Mouse (Mus musculus): Measurements from ENCODE around the gene Tnf. TPM values are rescaled to one million over a fixed set of nuclear protein-coding genes. Genes with fewer than 3 reads are reported as not detected.

Tnf gene
- total RNA-seq, 2 experiments from 2014 or later: 16.4 to 18.6 TPM

DNA sequence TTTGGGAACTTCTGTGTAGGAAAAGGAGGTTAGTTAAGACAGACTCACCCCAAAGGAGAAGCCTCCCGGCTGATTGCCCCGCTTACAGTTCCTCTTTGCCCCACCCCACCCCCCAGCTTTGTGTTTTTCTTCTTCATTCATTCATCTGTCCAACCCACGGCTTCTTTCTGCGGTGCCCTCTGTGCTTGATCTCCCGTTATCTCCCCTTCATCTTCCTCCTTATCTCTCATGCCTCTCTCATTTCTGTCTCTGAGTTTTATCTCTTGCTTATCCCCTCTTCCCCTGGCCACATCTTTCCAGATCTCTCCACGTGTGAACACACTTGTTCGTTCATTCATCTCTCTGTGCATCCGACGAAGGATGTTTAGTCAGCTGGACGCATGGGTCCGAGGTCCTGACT lies 679 bp downstream of the Tnf start:
- ATAC-seq (replicated peaks; ENCODE audit: poor library complexity): no peak

- peak; percentile 83 for ATAC-seq (replicated peaks; ENCODE audit: poor library complexity)
Observed at GRCm38 (mm10) chr17:35200398-35200797, 1.4 kb downstream of the Tnf start.

DNA sequence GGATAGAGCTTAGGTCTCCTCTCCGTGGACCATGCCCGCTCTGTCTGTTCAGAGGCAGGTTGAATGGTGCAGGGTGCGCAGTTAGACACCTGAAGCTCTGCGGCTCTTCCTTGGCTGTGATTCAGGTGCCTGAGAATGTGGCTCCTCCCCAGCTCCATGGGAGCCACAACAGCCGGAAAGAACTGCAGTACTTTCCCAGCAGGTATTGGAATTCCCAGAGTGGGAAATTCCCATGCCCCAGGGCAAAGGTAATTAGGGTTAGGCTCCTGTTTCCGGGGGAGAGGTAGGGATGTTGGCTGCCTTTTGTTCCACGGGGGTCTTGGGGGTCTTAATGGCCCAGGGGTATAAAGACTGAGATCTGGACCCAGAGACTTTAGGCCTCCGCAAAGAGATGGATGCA lies 2.9 kb downstream of the Tnf start:
- no peak for ATAC-seq (replicated peaks; ENCODE audit: poor library complexity)

DNA sequence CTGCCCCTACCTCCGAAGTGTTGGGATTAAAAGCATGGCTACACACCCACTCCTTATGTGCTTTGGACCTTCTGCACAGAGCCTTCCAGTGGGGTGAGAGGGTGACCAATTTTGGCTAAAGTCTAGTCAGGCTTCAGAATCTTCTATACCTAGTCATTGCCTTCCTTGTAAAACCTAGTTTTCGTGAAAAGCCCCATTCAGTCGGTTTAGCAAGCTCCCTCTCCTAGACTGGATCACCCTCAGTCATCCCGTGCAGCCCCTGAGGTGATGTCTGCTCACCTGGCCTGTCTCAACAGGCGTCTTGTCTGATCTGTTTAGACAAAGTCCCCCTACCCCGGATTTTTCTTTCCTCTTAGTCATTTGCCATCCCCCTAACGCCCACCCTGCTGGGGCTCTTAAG lies 3.8 kb downstream of the Tnf start:
- no peak for ATAC-seq (replicated peaks; ENCODE audit: poor library complexity)

DNA sequence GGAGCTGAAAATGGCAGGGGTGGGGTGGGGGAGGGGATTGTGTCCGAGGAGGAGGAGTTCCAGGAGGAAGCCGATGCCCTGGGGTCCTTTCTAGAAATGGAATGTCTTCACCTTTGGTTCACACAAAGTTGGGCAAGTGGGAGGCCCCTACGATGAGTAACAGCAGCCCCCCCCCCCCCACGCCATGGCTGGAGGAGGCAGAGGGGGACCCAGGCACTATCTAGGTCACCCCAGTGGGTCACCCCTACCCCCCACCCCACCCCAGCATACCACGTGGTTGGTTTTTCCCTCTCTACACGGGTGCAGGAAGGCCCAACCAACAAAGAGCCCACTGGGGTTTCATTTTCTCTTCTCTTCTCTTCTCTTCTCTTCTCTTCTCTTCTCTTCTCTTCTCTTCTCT lies 4.7 kb downstream of the Tnf start:
- no peak for ATAC-seq (replicated peaks; ENCODE audit: poor library complexity)

- ATAC-seq (replicated peaks; ENCODE audit: poor library complexity): no peak
Observed at GRCm38 (mm10) chr17:35196321-35196641, 5.5 kb downstream of the Tnf start.

DNA sequence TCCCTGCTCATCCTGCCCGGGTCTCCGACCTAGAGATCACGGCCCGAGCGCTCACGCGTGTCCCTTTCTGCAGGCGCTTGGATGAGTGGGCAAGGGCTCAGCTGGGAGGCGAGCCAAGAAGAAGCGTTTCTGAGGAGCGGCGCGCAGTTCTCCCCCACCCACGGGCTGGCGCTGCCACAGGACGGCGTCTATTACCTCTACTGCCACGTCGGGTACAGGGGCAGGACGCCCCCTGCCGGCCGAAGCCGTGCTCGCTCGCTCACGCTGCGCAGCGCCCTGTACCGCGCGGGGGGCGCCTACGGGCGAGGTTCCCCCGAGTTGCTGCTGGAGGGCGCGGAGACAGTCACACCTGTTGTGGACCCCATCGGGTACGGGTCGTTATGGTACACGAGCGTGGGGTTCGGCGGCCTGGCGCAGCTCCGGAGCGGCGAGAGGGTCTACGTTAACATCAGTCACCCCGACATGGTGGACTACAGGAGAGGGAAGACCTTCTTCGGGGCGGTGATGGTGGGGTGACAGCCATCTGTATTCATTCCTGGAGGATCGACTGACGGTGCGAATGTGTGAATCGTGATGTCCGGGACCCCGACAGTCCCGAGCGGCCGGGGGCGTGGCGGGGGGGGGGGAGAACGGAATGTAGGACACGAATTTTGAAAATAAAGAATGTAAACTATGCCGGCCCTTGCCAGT lies 6.0 kb downstream of the Tnf start:
- ATAC-seq (replicated peaks; ENCODE audit: poor library complexity): peak; percentile 79

DNA sequence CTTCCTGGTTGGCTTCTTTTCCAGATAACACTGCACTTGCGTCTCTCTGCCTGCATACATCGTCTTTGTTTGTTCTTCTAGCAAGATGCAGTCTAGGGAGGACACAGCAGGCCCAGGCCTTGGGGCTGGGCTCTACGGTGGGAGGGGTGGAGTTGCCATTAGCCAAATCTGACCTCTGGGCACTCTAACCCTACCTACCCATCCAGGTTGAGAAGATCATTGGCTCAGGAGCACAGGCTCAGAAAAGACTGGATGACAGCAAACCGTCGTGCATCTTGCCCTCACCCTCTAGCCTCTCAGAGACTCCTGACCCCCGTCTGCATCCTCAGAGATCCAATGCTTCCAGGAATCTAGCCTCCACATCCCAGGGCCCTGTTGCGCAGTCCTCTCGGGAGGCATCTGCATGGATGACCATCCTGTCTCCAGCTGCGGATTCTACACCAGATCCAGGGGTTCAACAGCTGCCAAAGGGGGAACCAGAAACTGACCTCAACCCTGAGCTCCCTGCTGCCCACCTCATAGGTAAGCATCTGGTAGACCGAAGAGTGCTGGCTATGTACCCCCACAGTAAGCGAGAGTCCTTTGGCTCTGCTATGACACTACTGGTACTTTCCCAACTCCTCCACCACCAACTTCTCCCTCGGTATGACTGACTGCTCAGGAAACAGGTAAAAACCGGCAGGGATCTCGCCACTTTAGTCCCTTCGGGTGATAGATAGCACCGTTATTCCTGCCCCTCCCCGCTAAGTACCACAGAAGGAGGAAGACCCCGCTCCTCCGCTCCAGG lies 6.8 kb downstream of the Tnf start:
- ATAC-seq (replicated peaks; ENCODE audit: poor library complexity): no peak

- ATAC-seq (replicated peaks; ENCODE audit: poor library complexity): no peak
Observed at GRCm38 (mm10) chr17:35193881-35194843, 7.6 kb downstream of the Tnf start, which contains the start of gene Ltb. Ltb (plus strand) TSS chr17:35194439.

DNA sequence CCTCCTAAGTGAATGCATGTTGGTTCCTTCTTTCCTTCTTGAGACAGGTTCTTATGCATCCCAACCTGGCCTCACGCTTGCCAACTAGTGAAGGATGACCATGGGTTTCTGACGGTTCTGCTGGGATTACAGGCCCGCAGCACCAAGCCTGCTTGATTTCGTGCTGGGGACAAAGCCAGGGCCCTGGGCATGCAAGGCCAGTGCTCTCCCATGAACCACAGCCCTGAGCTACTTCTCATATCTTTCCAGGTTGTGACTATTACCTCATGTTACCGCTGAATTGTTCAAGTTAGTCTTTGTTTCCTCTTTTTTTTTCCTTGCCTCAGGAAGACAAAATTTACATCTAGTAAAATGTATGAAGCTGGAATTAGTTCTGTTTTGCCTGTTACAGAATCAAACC lies 8.9 kb downstream of the Tnf start:
- peak; percentile 47 for ATAC-seq (replicated peaks; ENCODE audit: poor library complexity)

DNA sequence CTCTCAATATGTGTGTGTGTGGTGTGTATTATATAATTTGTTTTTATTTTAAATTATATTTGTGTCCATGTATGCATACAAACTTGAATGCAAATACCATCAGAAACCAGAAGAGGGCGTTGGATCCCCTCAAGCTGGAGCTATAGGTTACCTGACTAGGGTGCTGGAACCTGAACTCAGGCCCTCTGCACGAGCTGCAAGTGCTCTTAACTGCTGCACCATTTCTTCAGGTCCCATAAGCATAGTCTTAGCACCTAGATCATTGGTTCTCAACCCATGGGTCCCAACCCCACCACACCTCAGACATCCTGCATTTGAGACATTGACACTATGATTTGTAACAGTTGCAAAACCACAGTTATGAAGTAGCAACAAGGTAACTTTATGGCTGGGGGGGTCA lies 10.1 kb downstream of the Tnf start:
- no peak for ATAC-seq (replicated peaks; ENCODE audit: poor library complexity)

- ATAC-seq (replicated peaks; ENCODE audit: poor library complexity): 0 out of 2 replicates have a peak, but pooled peaks have one; percentile 3
Observed at GRCm38 (mm10) chr17:35190096-35190495, 11.7 kb downstream of the Tnf start.

GRCm38 (mm10) chr17:35189186-35189585 lies 12.6 kb downstream of the Tnf start:
- peak; percentile 33; the same call in 1 of the 2 replicates for ATAC-seq (replicated peaks; ENCODE audit: poor library complexity)

- peak; percentile 32 for ATAC-seq (replicated peaks; ENCODE audit: poor library complexity)
Observed at GRCm38 (mm10) chr17:35187959-35188610, 13.7 kb downstream of the Tnf start, which contains the start of gene Lst1. Lst1 (minus strand) TSS chr17:35188439.

- ATAC-seq (replicated peaks; ENCODE audit: poor library complexity): no peak
Observed at GRCm38 (mm10) chr17:35187345-35187744, 14.5 kb downstream of the Tnf start.

DNA sequence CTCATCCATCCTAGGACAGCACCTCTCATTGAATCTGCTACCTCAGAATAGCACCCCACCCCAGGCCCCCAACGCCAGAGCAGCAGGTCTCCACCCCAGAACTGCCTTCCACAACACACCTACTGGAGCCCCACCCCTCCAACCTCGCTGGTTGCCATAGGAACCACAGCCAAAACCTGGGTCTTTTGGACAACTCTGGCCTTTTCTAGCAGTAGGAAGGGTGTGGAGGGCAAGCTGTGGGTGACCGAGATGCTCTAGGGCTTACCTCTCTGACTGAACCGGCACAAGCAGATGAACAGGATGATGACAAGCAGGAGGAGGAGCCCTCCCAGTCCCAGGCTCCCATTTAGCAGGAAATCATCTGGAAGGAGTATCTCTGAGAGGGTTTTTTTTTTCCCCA lies 15.1 kb downstream of the Tnf start:
- ATAC-seq (replicated peaks; ENCODE audit: poor library complexity): 0 out of 2 replicates have a peak, but pooled peaks have one; percentile 22

DNA sequence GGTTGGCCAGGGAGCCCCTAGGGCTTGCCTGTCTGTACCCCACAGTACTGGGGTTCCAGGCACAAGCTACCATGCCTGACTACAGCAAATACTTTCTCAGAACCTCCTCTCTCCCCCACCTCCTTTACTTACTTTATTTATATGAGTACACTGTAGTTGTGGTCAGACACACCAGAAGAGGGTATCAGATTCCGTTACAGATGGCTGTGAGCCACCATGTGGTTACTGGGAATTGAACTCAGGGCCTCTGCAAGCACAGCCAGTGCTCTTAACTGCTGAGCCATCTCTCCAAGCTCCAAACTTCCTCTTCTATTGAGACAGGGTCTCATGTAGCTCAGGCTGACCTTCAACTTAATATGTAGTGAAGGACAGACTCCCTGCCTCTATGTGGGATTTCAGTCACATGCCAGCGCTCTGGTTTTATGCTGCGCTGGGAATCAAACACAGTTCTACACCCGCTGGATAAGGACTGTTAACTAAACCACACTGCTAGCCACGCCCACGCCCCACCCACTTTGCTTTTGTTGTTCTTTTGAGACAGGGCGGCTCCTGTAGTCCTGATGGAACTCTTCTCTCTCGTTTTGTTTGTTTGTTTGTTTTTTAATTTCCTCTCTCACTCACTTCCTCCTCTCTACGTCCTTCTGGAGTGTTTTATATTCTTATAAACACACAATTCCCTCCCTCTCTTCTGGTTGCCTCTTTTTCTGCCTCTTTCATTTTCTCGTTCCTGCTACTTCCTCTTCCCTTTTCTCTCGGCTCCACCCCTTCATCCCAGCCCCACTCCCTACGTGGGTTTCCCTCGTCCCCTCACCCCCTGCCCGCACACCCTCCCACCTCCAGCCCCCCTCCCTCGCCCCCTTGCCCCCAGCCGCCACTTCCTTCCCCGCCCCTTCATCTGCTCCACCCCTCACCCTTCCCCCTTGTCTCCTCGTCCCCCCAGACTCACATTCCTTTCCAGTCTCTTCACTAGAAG lies 15.9 kb downstream of the Tnf start:
- peak; percentile 69 for ATAC-seq (replicated peaks; ENCODE audit: poor library complexity)

DNA sequence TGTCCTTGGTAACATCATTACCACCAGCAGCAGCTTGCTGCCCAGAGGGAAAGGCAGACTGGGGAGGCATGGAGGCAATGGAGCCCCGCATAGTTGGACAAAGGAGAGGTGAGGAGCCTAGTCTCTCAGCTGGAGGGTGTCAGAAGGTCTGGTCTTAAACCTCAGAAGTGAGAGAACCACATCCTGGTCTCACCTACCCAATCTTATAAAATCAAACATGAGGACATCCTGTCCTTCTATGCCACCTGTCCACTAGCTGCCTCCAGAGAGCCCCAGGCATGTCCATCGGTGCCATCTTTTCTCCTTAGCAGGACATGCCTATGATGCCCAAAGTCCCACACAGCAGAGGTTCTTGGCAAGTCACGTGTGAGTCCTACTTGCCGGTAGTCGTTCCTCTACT lies 21.7 kb downstream of the Tnf start:
- ATAC-seq (replicated peaks; ENCODE audit: poor library complexity): no peak

DNA sequence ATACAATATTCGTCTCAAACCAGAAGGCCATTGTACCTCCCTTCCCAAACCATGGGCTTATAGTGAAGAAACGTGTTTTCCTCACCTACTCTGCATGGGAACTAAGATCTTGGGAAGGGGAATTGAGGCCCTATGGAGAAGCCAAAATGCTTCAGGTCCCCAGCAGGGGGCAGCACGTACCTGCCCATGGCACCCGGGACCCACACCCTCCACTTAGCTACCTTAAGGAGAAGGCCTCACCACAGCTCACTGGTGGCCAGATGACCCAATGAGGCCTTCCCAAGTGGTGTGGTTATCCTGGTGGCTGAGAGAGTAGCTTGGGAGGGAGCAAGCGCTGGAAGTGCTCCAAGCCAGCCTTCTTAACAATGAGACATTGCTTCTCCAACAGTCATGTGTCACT lies 23.3 kb downstream of the Tnf start:
- peak; percentile 97 for ATAC-seq (replicated peaks; ENCODE audit: poor library complexity)
